Mouse (Mus musculus) ovary, postnatal 14 days (tissue): ENCODE measurements around the gene C2cd4c.

Experiments
- DNase-seq: peaks from one replicate; pipeline ENCODE4 v3.0.0; 2022; ENCODE audit warnings: low spot score

C2cd4c gene

GRCm38 (mm10) chr10:79612192-79613135, 1.4 kb downstream of the C2cd4c start:
- no peak for DNase-seq

GRCm38 (mm10) chr10:79611296-79611695, 2.5 kb downstream of the C2cd4c start:
- no peak for DNase-seq

DNA sequence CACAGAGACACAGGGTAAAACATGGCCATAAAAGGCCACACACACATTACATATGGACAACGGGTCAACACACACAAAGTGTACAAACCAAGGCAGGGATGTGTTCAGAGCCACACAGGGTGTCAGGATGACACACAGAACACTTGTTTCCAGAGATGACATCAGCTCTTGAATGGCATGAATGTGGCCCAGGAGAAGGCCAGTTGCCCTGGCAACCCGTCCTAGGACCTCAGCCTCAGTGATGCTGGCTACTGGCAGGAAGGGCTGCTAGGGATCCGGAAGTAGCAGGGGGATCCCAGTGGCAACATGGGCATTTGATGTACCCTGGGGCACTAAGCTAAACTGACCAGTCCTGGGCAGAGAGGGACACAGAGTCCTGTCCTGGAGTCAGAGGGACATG, 4.5 kb downstream of the C2cd4c start:
- DNase-seq, result no peak

DNA sequence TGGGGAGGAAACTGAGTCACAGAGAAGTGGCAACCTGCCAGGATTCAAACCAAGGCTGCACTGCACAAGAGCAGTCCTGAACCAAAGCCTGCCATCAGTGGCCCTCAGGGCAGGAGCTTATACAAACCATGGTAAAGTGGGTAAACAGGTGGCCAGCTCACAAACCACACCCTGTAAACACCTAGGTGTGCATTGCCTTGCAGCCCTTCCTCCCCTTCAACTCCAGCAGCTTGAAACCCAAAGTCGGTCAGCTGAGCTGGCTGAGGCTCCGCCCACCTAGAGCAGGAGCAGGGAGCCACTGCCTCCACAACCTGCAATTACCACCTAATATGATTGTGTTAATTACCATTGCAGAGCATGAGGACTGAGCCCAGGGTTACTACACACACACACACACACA, 5.9 kb downstream of the C2cd4c start:
- DNase-seq, result no peak

DNA sequence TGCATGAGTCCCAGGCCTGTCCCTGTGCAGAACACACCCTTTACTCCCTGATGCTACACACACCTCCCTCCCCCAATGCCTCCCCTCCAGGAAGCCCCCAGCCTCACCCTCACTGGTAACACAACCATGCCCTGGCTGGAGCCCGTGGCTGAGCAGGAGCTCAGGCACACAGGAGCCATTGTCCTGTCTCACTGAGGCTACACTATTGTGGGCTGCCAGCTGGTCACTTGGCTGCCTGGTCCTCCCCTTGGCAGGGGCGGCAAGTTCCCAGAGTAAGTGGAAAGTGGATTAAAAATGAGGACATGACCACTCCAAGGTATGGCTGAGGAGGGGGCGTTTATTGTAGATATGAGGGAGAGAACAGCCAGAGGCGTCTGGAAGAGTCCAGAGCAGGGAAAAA, 7.3 kb downstream of the C2cd4c start:
- no peak for DNase-seq

GRCm38 (mm10) chr10:79597936-79598230, 15.9 kb downstream of the C2cd4c start:
- DNase-seq, result no peak

DNA sequence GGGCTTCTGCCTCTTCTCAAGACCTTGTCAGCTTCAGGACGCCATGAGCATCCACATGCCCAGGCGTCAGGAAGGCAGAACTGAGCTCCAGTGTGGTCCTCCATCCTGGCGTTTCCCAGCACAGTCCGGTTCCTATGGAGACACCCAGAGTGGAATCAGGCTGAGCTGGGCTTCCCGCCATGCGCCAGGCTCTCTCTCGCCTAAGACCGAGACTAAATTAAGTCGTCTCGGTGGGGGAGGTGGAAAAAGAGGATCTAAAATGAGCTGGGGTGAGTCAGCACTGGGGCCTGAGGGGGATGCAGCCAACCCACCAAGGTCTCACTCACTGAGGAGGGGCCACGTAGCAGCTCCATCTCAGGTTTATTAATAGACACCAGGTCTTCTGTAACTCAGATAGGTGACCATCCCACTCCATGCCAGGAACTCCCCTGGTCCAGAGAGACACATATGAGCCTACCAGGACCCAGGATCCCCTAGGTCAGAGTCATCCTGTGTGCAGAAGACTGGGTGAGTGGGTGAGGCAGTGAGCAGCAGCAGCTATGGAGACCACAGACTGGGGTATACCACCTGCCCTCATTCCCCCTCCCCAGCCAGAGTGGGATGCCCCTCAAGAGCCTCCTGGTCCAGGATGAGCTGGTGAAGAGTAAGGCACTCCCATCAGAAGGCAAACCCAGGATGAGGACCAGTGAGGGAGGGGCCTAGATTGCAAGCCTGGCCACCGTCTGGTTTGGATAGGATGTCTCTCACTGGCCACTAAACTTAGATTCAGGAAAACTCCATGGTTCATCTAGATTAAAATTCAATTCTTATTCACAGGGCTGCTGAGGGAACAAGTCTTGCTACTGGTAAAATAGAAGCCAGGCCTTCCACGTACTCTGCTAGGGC, 16.5 kb downstream of the C2cd4c start:
- DNase-seq, result no peak

DNA sequence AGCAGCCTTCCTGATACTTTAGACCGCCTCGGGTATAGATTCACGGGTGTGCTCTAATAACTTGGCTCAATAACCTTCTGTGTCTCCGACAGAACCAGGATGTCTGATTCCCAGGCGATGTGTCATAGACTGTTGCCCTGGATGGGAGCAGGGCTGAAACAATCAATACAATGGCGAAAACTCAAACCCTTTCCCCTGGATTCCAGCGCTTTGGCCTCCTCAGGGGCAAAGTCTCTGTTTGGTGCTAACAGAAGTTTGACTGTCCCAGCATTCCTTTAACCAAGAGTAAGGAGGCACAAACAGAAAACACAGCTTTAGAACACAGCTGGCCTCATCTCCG, 18.3 kb downstream of the C2cd4c start:
- DNase-seq, result no peak

- peak; percentile 37 for DNase-seq
Observed at GRCm38 (mm10) chr10:79594872-79595589, 18.8 kb downstream of the C2cd4c start.

DNA sequence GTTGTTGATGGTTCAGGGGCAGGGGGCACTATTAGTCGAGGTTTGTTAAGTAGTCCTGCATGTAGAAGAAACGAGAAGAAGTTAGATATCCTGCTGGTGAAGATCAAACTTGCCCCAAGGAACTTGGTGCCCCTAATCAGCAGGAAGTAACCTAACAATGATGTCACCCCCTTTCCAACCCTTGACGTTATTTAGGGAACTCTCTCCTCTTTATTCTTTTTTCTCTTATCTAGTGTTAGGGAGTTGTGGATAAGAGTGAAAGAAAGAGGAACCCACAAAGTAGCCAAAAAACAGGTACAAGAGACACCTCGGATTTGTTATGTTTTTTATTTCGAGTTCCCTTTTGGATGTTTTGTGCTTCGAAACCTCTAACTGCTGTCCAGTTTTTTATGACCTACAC, 19.7 kb downstream of the C2cd4c start:
- no peak for DNase-seq

GRCm38 (mm10) chr10:79590702-79591101, 23.1 kb downstream of the C2cd4c start:
- DNase-seq, result no peak

GRCm38 (mm10) chr10:79587752-79588126, 26.1 kb downstream of the C2cd4c start:
- DNase-seq, result no peak

- no peak for DNase-seq
Observed at GRCm38 (mm10) chr10:79587061-79587751, 26.6 kb downstream of the C2cd4c start, which contains the start of gene Theg. Gene Theg, minus strand, starts transcription at chr10:79587331.

DNA sequence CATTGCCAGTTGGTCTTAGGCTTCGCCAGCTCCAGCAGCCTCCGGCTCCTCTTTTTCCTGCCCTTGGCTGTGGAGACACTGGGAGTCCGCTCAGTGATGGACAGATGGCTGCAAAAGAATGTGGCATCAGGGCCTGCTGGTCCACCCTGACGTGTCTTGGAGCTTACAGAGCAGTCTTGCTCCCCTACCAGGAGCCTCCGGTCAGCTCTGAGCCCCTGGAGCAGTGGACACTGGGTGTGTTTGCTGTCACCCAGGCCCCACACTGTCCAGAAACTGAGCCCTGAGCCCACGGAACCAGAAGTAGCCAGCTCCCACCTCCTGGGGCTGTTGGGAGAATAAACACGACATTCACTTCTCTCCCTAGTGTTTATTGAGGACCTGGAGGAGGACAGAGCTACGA, 27.6 kb downstream of the C2cd4c start:
- DNase-seq, result no peak

DNA sequence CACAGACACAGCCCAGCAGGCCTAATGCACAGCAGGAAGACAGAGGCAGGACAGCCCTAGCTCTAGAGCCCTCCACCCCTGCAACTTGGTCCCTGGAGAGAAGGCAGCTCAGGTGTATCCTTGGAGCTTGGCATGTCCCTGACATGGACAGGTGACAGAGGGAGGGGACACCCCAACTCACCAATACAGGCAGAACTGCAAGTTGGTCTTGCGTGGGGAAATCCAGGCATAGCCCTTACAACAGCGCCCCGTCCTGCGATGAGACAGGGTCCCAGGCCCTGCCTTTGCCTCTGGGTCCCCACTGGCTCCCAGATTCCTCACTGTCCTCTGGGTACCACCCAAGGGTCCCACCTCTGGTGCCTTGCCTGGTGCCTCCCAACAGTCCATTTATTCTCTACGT, 28.1 kb downstream of the C2cd4c start:
- DNase-seq, result no peak

DNA sequence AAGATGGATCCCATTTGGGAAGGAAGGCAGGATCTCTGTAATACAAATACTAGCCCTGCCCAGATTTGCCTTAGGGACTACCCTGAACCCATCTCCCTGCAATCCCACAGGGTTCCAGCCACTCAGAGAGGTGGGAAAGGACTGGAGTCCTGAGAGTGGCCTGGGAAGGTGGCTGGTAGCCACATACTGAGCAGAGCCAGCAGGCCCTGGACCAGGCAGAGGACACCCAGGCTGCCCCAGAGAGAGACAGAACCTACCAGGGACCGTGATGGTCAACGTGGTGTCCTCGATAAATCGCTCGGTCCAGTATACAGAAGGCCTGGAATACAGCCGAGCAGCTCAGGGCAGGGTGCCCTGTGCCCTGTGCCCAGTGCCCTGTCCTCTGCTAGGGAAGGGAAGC, 28.7 kb downstream of the C2cd4c start:
- DNase-seq, result no peak

GRCm38 (mm10) chr10:79584426-79584825, 29.4 kb downstream of the C2cd4c start:
- DNase-seq, result no peak

DNA sequence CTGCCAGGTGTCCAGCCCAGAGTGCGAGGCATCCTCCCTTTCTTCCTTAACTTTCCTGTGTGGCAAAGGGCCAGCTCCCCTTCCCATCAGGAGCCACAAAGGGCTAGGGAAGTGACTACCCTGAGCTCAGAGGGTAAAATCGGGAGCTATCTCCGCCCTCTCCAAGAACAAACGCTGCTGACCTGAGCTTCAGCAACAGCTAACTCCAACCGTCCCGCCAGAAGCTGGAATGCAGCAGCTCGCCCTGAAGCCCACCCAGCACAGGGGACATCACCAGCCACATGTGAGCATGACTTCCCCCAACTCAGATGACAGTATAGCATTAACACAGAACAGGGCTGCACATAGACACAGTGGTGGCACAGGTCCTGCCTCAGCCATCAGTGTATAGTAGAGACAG, 29.8 kb downstream of the C2cd4c start:
- no peak for DNase-seq

DNA sequence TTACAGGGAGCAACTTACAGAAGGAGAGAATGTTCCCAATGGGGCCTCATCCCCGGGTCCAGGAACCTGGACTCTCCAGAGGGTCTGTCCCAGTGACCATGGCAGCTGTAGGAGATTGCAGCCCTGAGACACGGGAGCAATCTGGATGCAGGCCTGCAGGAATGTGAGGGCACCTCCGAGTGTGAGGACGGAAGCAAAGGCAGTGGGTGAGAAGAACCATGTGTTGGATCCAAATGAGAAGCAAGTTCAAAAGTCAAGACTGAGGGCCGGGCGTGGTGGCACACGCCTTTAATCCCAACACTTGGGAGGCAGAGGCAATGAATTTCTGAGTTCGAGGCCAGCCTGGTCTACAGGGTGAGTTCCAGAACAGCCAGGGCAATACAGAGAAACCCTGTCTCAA, 32.3 kb downstream of the C2cd4c start:
- DNase-seq, result no peak

- peak; percentile 27 for DNase-seq
Observed at GRCm38 (mm10) chr10:79580811-79581210, 33.0 kb downstream of the C2cd4c start.

GRCm38 (mm10) chr10:79580356-79580755, 33.5 kb downstream of the C2cd4c start:
- no peak for DNase-seq

DNA sequence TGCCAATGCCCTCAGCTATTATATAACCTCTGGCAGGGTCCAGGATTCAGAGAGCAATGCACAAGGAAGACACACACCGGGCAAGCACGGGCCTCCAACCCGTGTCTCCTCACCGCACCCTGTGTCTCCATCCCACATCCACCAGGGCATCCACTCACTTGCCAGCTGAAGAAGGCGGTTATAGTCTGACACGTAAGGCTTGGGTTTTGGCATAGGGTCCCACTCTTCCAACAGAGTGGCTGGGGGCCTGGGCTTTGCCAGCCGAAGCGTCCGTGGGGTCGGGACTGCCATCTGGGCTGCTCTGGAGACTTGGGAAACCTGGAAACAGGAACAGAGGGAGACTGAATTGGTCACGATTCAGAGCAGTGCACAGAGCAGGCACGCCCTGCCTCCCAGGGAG, 34.0 kb downstream of the C2cd4c start:
- no peak for DNase-seq
